Mouse (Mus musculus) B cell, adult (primary cell): ENCODE data around the gene Rbpjl. TPM values are rescaled to one million over a fixed set of nuclear protein-coding genes. Genes with fewer than 3 reads are reported as not detected.

Experiments
- total RNA-seq: library from RNA; stranded (reverse); gene quantifications from 4 replicates; pipeline ENCODE4 v1.2.4, GENCODE M21; 2023; ENCODE audit not compliant: inconsistent age

The Rbpjl gene
- 0.24 to 0.69 TPM (median 0.34 TPM) in 4 replicates for total RNA-seq

DNA sequence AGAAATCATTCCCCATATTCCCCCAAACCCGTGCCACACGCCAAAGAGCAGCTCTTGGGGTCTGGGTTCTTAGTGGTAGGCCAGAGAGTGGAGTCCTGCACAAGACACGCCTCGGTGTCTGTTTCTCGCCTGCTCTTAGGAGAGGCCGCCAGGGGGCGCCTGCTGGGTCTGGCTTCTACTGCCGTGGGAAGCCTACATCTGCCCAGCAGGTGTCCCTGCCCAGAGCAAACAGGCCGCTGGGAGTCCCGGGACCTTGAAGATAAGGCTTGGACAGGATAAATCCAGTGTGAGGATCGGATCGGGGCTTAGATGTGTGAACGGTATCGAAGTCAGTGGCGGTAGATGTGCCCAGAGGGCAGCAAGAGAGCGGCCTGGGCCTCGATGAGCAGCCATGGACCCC is at the start of gene Rbpjl:
Gene Rbpjl (plus strand): TSS at position 236 of the 400 bp plus-strand sequence.

GRCm38 (mm10) chr2:164389020-164389419 is 13.9 kb upstream of the Rbpjl start, which contains the start of gene Slpi:
Slpi (minus strand) TSS chr2:164389095.

GRCm38 (mm10) chr2:164405060-164405459 is 2.1 kb downstream of the Rbpjl start, which contains the start of gene Matn4:
Matn4 (minus strand) TSS chr2:164405160.

DNA sequence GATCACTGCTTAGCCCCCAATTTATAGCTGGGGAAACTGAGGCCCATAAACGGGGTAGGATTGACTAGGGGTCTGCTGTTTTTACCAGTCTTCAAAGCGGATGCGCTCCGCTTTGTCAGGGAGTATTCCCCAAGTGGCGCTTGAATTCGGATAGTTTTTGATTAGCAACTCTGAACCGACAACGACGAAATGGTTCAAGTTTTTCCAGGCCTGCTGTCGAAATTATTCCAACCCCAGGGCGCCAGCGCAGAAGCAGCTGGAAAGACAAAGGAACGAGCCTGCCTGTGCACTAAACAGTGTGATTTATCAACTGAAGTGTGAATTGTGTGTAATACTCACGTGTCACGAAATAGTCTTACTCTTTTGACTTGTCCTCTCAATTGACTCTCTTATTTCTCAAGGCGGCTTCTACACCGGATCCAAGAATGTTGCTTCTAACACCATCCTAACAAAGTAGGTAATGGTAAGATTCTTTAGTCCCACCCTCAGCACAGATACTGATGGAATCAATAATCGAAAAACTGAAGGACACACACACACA is 40.6 kb downstream of the Rbpjl start, which contains the start of gene Sdc4:
Gene Sdc4 (minus strand): TSS at position 428 of the 541 bp plus-strand sequence.

DNA sequence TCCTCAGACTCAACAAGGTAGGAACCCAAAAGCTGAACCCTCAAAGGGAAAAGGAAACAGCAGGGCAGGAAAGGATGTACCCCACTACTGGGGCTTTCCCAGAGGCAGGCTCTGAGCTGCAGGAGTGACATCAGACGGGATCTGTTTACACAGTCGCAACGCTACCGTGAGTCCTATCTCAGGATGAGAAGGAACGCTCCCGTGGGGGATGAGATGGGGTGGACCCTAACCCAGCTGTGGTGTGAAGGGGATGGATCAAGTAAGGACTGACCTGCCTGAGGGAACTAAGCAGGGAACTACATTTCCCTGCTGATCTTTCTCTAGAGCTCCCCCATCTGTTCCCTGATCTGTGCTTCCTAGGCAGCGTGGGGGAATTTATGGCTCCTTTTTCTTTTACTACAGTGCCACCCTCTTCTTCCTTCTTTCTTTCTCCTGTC is 53.9 kb downstream of the Rbpjl start, which contains the start of gene Sys1:
Gene Sys1 (plus strand): TSS at position 101 of the 437 bp plus-strand sequence.

GRCm38 (mm10) chr2:164460745-164461551 is 58.0 kb downstream of the Rbpjl start, which contains the start of gene Gm20458:
Gm20458 (plus strand) TSS chr2:164460967.

Other genes starting within 250 kb of the Rbpjl start
- gene Kcns1, start 232.0 kb upstream of the Rbpjl start, total RNA-seq, result not detected in 4 replicates
- gene Wfdc5, start 220.4 kb upstream of the Rbpjl start, total RNA-seq, result not detected in 4 replicates
- not detected in 4 replicates for gene Wfdc12, start 212.5 kb upstream of the Rbpjl start, total RNA-seq
- gene Wfdc15a, start 203.0 kb upstream of the Rbpjl start, total RNA-seq, result not detected in 4 replicates
- gene Wfdc15b, start 181.5 kb upstream of the Rbpjl start, total RNA-seq, result not detected in 4 replicates
- gene Svs2, start 164.7 kb upstream of the Rbpjl start, total RNA-seq, result not detected in 4 replicates
- gene Svs3b, start 146.5 kb upstream of the Rbpjl start, total RNA-seq, result not detected in 4 replicates
- gene Svs4, start 124.7 kb upstream of the Rbpjl start, total RNA-seq, result not detected in 4 replicates
- not detected in 4 replicates for gene Svs3a, start 113.9 kb upstream of the Rbpjl start, total RNA-seq
- not detected in 4 replicates for gene Svs6, start 86.4 kb upstream of the Rbpjl start, total RNA-seq
- 1.7 TPM in 1 of 4 replicates, not detected in the others for gene Svs5, start 70.4 kb upstream of the Rbpjl start, total RNA-seq
- gene Slpi, start 14.0 kb upstream of the Rbpjl start, total RNA-seq, result 6.4 to 8.2 TPM (median 6.7 TPM) in 4 replicates
- gene Matn4, start 2.0 kb downstream of the Rbpjl start, total RNA-seq, result 0.35 to 0.83 TPM (median 0.39 TPM) in 3 of 4 replicates, not detected in the other
- gene Sdc4, start 40.7 kb downstream of the Rbpjl start, total RNA-seq, result 173 to 196 TPM (median 177 TPM) in 4 replicates
- 52.1 to 63.2 TPM (median 59.2 TPM) in 4 replicates for gene Sys1, start 53.8 kb downstream of the Rbpjl start, total RNA-seq
- gene Gm20458, start 57.8 kb downstream of the Rbpjl start, total RNA-seq, result 2.1 to 5.1 TPM in 2 of 4 replicates, not detected in the others
- gene Trp53tg5, start 70.6 kb downstream of the Rbpjl start, total RNA-seq, result not detected in 4 replicates
- gene Dbndd2, start 83.0 kb downstream of the Rbpjl start, total RNA-seq, result 5.2 to 7.2 TPM (median 6.9 TPM) in 4 replicates
- 69.4 to 79.5 TPM (median 75.7 TPM) in 4 replicates for gene Pigt, start 94.4 kb downstream of the Rbpjl start, total RNA-seq
- not detected in 4 replicates for gene Wfdc2, start 159.3 kb downstream of the Rbpjl start, total RNA-seq
- gene Spint3, start 170.3 kb downstream of the Rbpjl start, total RNA-seq, result not detected in 4 replicates
- gene Wfdc6a, start 182.3 kb downstream of the Rbpjl start, total RNA-seq, result not detected in 4 replicates
- not detected in 4 replicates for gene Eppin, start 190.5 kb downstream of the Rbpjl start, total RNA-seq
- not detected in 4 replicates for gene Wfdc6b, start 210.4 kb downstream of the Rbpjl start, total RNA-seq
- not detected in 4 replicates for gene Wfdc8, start 210.5 kb downstream of the Rbpjl start, total RNA-seq
- gene Wfdc16, start 235.7 kb downstream of the Rbpjl start, total RNA-seq, result not detected in 4 replicates